Mouse (Mus musculus): Measurements from ENCODE around the gene Creld2.

DNA sequence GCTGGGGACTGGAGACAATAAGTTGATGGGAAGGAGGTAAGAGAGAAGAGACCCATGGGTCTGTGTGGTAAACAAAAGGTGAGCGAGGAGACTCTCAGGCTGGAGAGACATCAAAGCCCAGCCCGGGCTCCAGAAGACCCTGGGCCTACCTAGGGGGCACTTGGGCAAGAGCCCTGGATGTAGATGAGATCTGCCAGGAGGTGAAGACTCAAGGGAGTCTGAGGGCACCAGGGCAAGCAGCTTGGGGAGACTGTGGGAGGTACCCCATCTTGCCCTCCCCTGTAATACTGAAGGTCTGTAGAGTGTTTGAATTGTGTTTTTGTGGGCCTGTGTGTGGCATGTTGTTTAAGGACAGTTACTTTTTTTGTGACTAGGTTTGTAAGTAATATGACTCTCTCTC is 39.3 kb downstream of the Creld2 start:
- TF ChIP-seq CTCF (IDR thresholded peaks at IDR 0.05; ENCODE audit: low read depth) (no peak), EP300 (IDR thresholded peaks at IDR 0.05; ENCODE audit: low read depth) (no peak)

Data from liver, embryonic 14.5 days (tissue).